ENCODE assay signal across 26 mouse cellular contexts in the genomic region with DNA sequence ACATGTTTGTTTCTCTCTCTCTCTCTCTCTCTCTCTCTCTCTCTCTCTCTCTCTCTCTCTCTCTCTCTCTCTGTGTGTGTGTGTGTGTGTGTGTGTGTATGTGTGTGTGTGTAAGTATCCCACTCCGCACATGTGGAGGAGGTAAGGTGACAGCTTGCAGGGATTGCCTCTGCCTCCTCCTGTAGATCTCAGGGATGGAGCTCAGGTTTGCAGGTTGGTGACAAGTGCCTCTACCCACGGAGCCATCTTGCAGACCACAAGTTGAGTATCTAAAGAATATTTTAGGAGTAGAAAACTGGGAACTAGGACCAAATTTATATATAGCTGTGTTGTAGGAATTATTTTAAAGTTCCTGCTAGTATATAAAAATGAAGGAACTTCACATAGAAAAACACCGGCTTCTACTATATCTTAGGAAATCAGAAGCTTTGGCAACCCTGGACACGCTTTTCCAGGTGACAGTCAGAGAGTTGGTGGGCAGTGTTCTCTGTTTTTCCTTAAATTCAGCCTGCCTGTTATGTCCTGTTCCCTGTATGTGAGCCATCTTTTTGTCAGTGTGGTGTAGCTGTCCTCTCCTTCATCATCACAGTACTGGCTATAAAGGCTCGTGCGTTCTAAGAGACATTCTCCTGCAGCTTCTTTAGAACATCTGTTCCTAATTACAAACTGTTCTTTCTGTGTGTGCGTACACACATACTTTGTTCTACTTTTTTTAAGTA. TPM values are rescaled to one million over a fixed set of nuclear protein-coding genes. Genes with fewer than 3 reads are reported as not detected.
A peak's percentile ranks its signal among the peaks of the same experiment; 100 is the strongest.
DNase-seq lines count a peak whose midpoint lies in the region; ATAC-seq lines count a peak whose summit lies in the region.
"Had no signal": no experiment of that assay in that cellular context is flagged by ENCODE, and none has a peak within 500 bp of the region (broad histone marks: within the 10 kb centered on the region; RNA-seq: fewer than 3 reads in every experiment).

No protein-coding gene starts in this region.

- H3K27ac ChIP-seq in hindbrain, embryonic 12.5 days: no peak overlapping the region
- H3K27ac ChIP-seq: embryonic facial prominence, embryonic 13.5 days; forebrain, embryonic 15.5 days; heart, embryonic 10.5 days; hindbrain, postnatal 0 days; intestine, embryonic 15.5 days; lung, embryonic 15.5 days had no signal

- 84% methylated on average over 7 of the region's 7 CpGs for WGBS in hindbrain, embryonic 12.5 days

- 0 out of 2 replicates have a peak, but pooled peaks cover 8% of the 10 kb centered on the region for H3K36me3 ChIP-seq in hindbrain, embryonic 12.5 days
- H3K36me3 ChIP-seq: heart, embryonic 15.5 days; intestine, embryonic 15.5 days had no signal

- H3K9me3 ChIP-seq in hindbrain, embryonic 12.5 days (replicated peaks): no peaks in the 10 kb centered on the region
- H3K9me3 ChIP-seq: embryonic facial prominence, embryonic 13.5 days; forebrain, embryonic 15.5 days; G1E; heart, embryonic 10.5 days; heart, embryonic 15.5 days; intestine, embryonic 15.5 days; limb, embryonic 12.5 days; lung, embryonic 15.5 days had no signal

- H3K4me3 ChIP-seq in hindbrain, embryonic 12.5 days: no peak overlapping the region
- H3K4me3 ChIP-seq: embryonic facial prominence, embryonic 13.5 days; forebrain, embryonic 15.5 days; heart, embryonic 10.5 days; heart, embryonic 15.5 days; intestine, embryonic 15.5 days; limb, embryonic 12.5 days; lung, embryonic 15.5 days had no signal

- no peaks in the 10 kb centered on the region for H3K4me1 ChIP-seq in hindbrain, embryonic 12.5 days

- H3K27me3 ChIP-seq in hindbrain, embryonic 12.5 days: no peaks in the 10 kb centered on the region
- H3K27me3 ChIP-seq: embryonic facial prominence, embryonic 13.5 days; forebrain, embryonic 15.5 days; heart, embryonic 15.5 days; intestine, embryonic 15.5 days; limb, embryonic 12.5 days; lung, embryonic 15.5 days had no signal

- H3K4me2 ChIP-seq in hindbrain, embryonic 12.5 days (replicated peaks): no peak overlapping the region
- H3K4me2 ChIP-seq: embryonic facial prominence, embryonic 13.5 days; forebrain, embryonic 15.5 days; heart, embryonic 15.5 days; intestine, embryonic 15.5 days; limb, embryonic 12.5 days; liver, embryonic 11.5 days; lung, embryonic 15.5 days had no signal

- no peak for DNase-seq in frontal cortex, postnatal 25 days (ENCODE audit: low spot score in 2 of 2)
- peak; percentile 7 to 81 for DNase-seq in left cerebral cortex, postnatal 25 days (ENCODE audit: low spot score in 2 of 2)
- DNase-seq in left cerebral cortex, adult 11 months (ENCODE audit: low spot score): no peak
- DNase-seq in right cerebral cortex, adult 2 months (ENCODE audit: low spot score in 2 of 2): peak; percentile 21 to 22
- no peak for DNase-seq in right cerebral cortex, postnatal 14 days
- DNase-seq in kidney, postnatal 4 days: no peak
- DNase-seq: adrenal gland, postnatal 10 days; cerebellum, adult 11 months; cerebellum, adult 9-10 months; cerebellum, postnatal 36 days; gastrocnemius, postnatal 10 days; kidney, adult 2 months; layer of hippocampus, postnatal 36 days; midbrain, embryonic 14.5 days had no signal

- peak; percentile 89 for ATAC-seq in frontal cortex, adult (ENCODE audit: low TSS enrichment)
- no peak for ATAC-seq in hindbrain, embryonic 12.5 days (ENCODE audit: low FRiP score)
- ATAC-seq: forebrain, embryonic 15.5 days; hindbrain, postnatal 0 days had no signal

- intact Hi-C loops in left cerebral cortex, postnatal 25 days (cut with DNase I): no loop called here

- no peak overlapping the region for H3K9ac ChIP-seq in hindbrain, embryonic 12.5 days
- H3K9ac ChIP-seq: embryonic facial prominence, embryonic 13.5 days; forebrain, embryonic 15.5 days; heart, embryonic 15.5 days; intestine, embryonic 15.5 days; limb, embryonic 12.5 days; lung, embryonic 15.5 days had no signal

RNA-seq across cellular contexts. Expression of a gene that starts 29.2 kb away (rescaled TPM):
- 10 to 100 TPM; 87.0 to 96.8 TPM for total RNA-seq in left cerebral cortex, postnatal 25 days (2021)
- polyA plus RNA-seq in hindbrain, embryonic 12.5 days (2016; fragmentation: Nextera tagmentation; extraction: Ambion mirVana): 61.5 and 70.5 TPM in 2 replicates

Comparison
In these comparisons a context has a peak if more than half of its experiments do, and no peak if none do; other contexts are left out.
1. DNase-seq: peak in left cerebral cortex, postnatal 25 days (2 of 2) and right cerebral cortex, adult 2 months (2 of 2); none in frontal cortex, postnatal 25 days (0 of 2), left cerebral cortex, adult 11 months (single experiment), right cerebral cortex, postnatal 14 days (single experiment) and kidney, postnatal 4 days (0 of 2).